Comparison of ENCODE assay signal across 23 mouse cellular contexts in the genomic region with DNA sequence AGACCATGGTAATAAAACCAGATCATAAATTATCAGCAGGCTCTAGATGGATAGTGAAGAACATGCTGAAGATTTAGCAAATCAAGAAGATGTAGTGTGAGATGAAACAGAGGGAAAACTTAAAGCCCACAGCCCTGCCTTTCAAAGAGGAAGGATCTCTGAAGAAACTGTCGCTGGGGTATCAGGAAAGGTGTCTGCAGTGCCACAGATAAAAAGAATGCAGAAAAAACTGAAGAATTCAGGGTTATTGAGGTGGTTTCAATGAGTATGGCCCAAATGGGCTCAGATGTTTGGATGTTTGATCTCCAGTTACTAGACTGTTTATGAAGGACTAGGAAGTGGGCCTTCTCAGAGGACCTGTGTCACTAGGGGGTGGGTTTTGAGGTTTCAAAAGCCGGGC. TPM values are rescaled to one million over a fixed set of nuclear protein-coding genes. Genes with fewer than 3 reads are reported as not detected.
DNase-seq lines count a peak whose midpoint lies in the region; ATAC-seq and TF ChIP-seq lines count a peak whose summit lies in the region.
"Had no signal": no experiment of that assay in that cellular context is flagged by ENCODE, and none has a peak within 500 bp of the region (broad histone marks: within the 10 kb centered on the region; RNA-seq: fewer than 3 reads in every experiment).

No protein-coding gene starts in this region.

- no peak overlapping the region for H3K4me3 ChIP-seq in heart, embryonic 11.5 days (ENCODE audit: low read depth, low read length)
- H3K4me3 ChIP-seq in ES-Bruce4 (ENCODE audit: low read depth, low read length) = no peak overlapping the region
- H3K4me3 ChIP-seq in MEL (ENCODE audit: control insufficient read depth in 1 of 2, insufficient read depth in 1 of 2, low read depth in 2 of 2, low read length in 2 of 2) = no peak overlapping the region
- H3K4me3 ChIP-seq in lung, postnatal 0 days (ENCODE audit: low read depth, low read length) = no peak overlapping the region

- H3K9me3 ChIP-seq in heart, embryonic 11.5 days (replicated peaks; ENCODE audit: control insufficient read depth, low read length) = no peaks in the 10 kb centered on the region
- H3K9me3 ChIP-seq in ES-Bruce4 (replicated peaks; ENCODE audit: control insufficient read depth, insufficient read depth, low read length, poor library complexity, severe bottlenecking) (no peaks in the 10 kb centered on the region), MEL (replicated peaks; ENCODE audit: insufficient read depth, low read length) (no peaks in the 10 kb centered on the region)
- H3K9me3 ChIP-seq in lung, postnatal 0 days (ENCODE audit: low read length) = no peaks in the 10 kb centered on the region
- H3K9me3 ChIP-seq: G1E had no signal

- TF ChIP-seq EP300 in ES-Bruce4 (IDR thresholded peaks at IDR 0.05; ENCODE audit: insufficient read depth, low read depth, low read length) (no peak), MEL (IDR thresholded peaks at IDR 0.05; ENCODE audit: low read depth in 1 of 2, low read length in 2 of 2) (peak; percentile 64 to 72)
- no peak for TF ChIP-seq EP300 in lung, postnatal 0 days (IDR thresholded peaks at IDR 0.05)

- no peak for TF ChIP-seq CTCF in ES-Bruce4 (IDR thresholded peaks at IDR 0.05; ENCODE audit: low read depth, low read length)
- no peak for TF ChIP-seq CTCF in MEL (IDR thresholded peaks at IDR 0.05 in 2 of 3, conservative IDR thresholded peaks at IDR 0.05 in 1 of 3; ENCODE audit: control insufficient read depth in 1 of 3, insufficient read depth in 1 of 3, low read depth in 2 of 3, low read length in 3 of 3, poor library complexity in 1 of 3, severe bottlenecking in 1 of 3)
- no peak for TF ChIP-seq CTCF in lung, postnatal 0 days (IDR thresholded peaks at IDR 0.05)

- TF ChIP-seq RAD21 in MEL (IDR thresholded peaks at IDR 0.05; ENCODE audit: low read depth, low read length) = no peak

- no peak overlapping the region for H3K9ac ChIP-seq in heart, embryonic 11.5 days (ENCODE audit: low read depth, low read length)
- H3K9ac ChIP-seq in ES-Bruce4 (ENCODE audit: low read depth, poor library complexity, severe bottlenecking) (no peak overlapping the region), MEL (ENCODE audit: control insufficient read depth, low read depth, low read length, poor library complexity, severe bottlenecking) (no peak overlapping the region)
- H3K9ac ChIP-seq in lung, postnatal 0 days (replicated peaks; ENCODE audit: low read depth) = no peak overlapping the region

- H3K4me1 ChIP-seq in heart, embryonic 11.5 days (ENCODE audit: control insufficient read depth, insufficient read depth, low read length) = no peaks in the 10 kb centered on the region
- H3K4me1 ChIP-seq in ES-Bruce4 (ENCODE audit: control insufficient read depth, insufficient read depth, low read length) (no peaks in the 10 kb centered on the region), MEL (ENCODE audit: control insufficient read depth in 1 of 2, insufficient read depth in 2 of 2, low read length in 2 of 2) (peaks cover 7 to 8% of the 10 kb centered on the region in 2 experiments)
- no peaks in the 10 kb centered on the region for H3K4me1 ChIP-seq in lung, postnatal 0 days (ENCODE audit: insufficient read depth, low read depth, low read length)

- no peaks in the 10 kb centered on the region for H3K36me3 ChIP-seq in heart, embryonic 11.5 days (ENCODE audit: control insufficient read depth, insufficient read depth, low read length)
- H3K36me3 ChIP-seq in ES-Bruce4 (ENCODE audit: control insufficient read depth, insufficient read depth, low read length, poor library complexity, severe bottlenecking) = no peaks in the 10 kb centered on the region
- H3K36me3 ChIP-seq in MEL (ENCODE audit: control insufficient read depth in 1 of 2, insufficient read depth in 2 of 2, low read length in 2 of 2) = peaks cover 0 to 20% of the 10 kb centered on the region in 2 experiments; a peak in 2 of 4 replicates
- no peaks in the 10 kb centered on the region for H3K36me3 ChIP-seq in lung, postnatal 0 days (ENCODE audit: insufficient read depth, low read length)
- H3K36me3 ChIP-seq: G1E had no signal

- H3K4me2 ChIP-seq in heart, embryonic 11.5 days = no peak overlapping the region
- no peak overlapping the region for H3K4me2 ChIP-seq in lung, postnatal 0 days (replicated peaks; ENCODE audit: low read depth, low read length)

- ATAC-seq in heart, embryonic 11.5 days (replicated peaks; ENCODE audit: insufficient number of reproducible peaks, low FRiP score, low TSS enrichment) = no peak
- ATAC-seq in lung, postnatal 0 days = no peak
- ATAC-seq: activated CD4-positive, CD25-positive, alpha-beta regulatory T cell, adult 4 months; CD4-positive, CD25-positive, alpha-beta regulatory T cell, adult 4 months; Patski had no signal

- no peaks in the 10 kb centered on the region for H3K27me3 ChIP-seq in heart, embryonic 11.5 days (ENCODE audit: control insufficient read depth, insufficient read depth, low read length)
- H3K27me3 ChIP-seq in ES-Bruce4 (ENCODE audit: control insufficient read depth, insufficient read depth, low read length, poor library complexity, severe bottlenecking) = no peaks in the 10 kb centered on the region
- H3K27me3 ChIP-seq in MEL (ENCODE audit: control insufficient read depth in 1 of 2, insufficient read depth in 2 of 2, low read length in 2 of 2) = no peaks in the 10 kb centered on the region
- no peaks in the 10 kb centered on the region for H3K27me3 ChIP-seq in lung, postnatal 0 days (replicated peaks; ENCODE audit: insufficient read depth, low read length)
- H3K27me3 ChIP-seq: CH12.LX, Patski had no signal

- DNase-seq in heart, adult 11 months = peak; percentile 50
- DNase-seq in MEL (ENCODE audit: low read depth, low spot score) = peak; percentile 56
- no peak for DNase-seq in lung, postnatal 0 days (ENCODE audit: low spot score)
- DNase-seq in thymus, postnatal 4 days = no peak
- DNase-seq: adrenal gland, adult 2 months; adrenal gland, adult 8-10 months; adrenal gland, postnatal 10 days; adrenal gland, postnatal 14 days; adrenal gland, postnatal 25 days; adrenal gland, postnatal 36 days; B cell, adult 2 months; cerebellum, adult 11 months; cerebellum, adult 11-12 months; cerebellum, adult 18-20 months; cerebellum, adult 2 months; cerebellum, adult 8-10 months had no signal

- TF ChIP-seq POLR2A in ES-Bruce4 (IDR thresholded peaks at IDR 0.05; ENCODE audit: insufficient read depth, low read length) (no peak), MEL (IDR thresholded peaks at IDR 0.05; ENCODE audit: control insufficient read depth in 1 of 2, insufficient read depth in 1 of 2, low read depth in 1 of 2, low read length in 2 of 2, poor library complexity in 1 of 2) (no peak)

- 72% methylated on average over 2 of the region's 2 CpGs for WGBS in heart, embryonic 11.5 days (ENCODE audit: insufficient replicate concordance)
- WGBS in lung, postnatal 0 days = 65% methylated on average over 2 of the region's 2 CpGs

- no peak overlapping the region for H3K27ac ChIP-seq in heart, embryonic 11.5 days (ENCODE audit: low read depth, low read length)
- H3K27ac ChIP-seq in ES-Bruce4 (ENCODE audit: insufficient read depth, low read length) = peak overlapping the region; percentile 28; the same call in 1 of the 2 replicates
- peak overlapping the region; percentile 31; the same call in 1 of the 2 replicates for H3K27ac ChIP-seq in MEL (ENCODE audit: control insufficient read depth, low read depth, low read length)
- no peak overlapping the region for H3K27ac ChIP-seq in lung, postnatal 0 days (ENCODE audit: low read length)

- H3K79me2 ChIP-seq in MEL (ENCODE audit: control insufficient read depth, insufficient read depth, low read length, poor library complexity) = peaks cover 3% of the 10 kb centered on the region; the same call in 1 of the 2 replicates

TF ChIP-seq in MEL, 35 proteins besides CTCF, POLR2A, EP300 and RAD21 (continues in another document):
- TF ChIP-seq BHLHE40 (IDR thresholded peaks at IDR 0.05; ENCODE audit: borderline replicate concordance, low read depth, low read length) (no peak), ETS1 (IDR thresholded peaks at IDR 0.05; ENCODE audit: low read depth, low read length) (0 out of 2 replicates have a peak, but pooled peaks have one; percentile 31), MXI1 (IDR thresholded peaks at IDR 0.05; ENCODE audit: low read depth, low read length) (no peak), NELFE (IDR thresholded peaks at IDR 0.05; ENCODE audit: low read depth, low read length) (no peak), HCFC1 (IDR thresholded peaks at IDR 0.05; ENCODE audit: low read depth, low read length) (0 out of 2 replicates have a peak, but pooled peaks have one; percentile 14), ELF1 (IDR thresholded peaks at IDR 0.05; ENCODE audit: low read depth, low read length) (no peak), USF1 (IDR thresholded peaks at IDR 0.05; ENCODE audit: low read depth, low read length) (no peak), GABPA (IDR thresholded peaks at IDR 0.05; ENCODE audit: low read depth, low read length) (no peak), TBP (IDR thresholded peaks at IDR 0.05; ENCODE audit: low read depth, low read length) (0 out of 2 replicates have a peak, but pooled peaks have one; percentile 42), TCF12 (IDR thresholded peaks at IDR 0.05; ENCODE audit: low read depth, low read length) (peak; percentile 57; the same call in 1 of the 2 replicates), E2F4 (IDR thresholded peaks at IDR 0.05; ENCODE audit: borderline replicate concordance, low read depth, low read length) (no peak), MAFK (IDR thresholded peaks at IDR 0.05; ENCODE audit: borderline replicate concordance, low read depth, low read length) (no peak), MEF2A (IDR thresholded peaks at IDR 0.05; ENCODE audit: extremely low read depth, insufficient replicate concordance, low read depth, low read length, poor library complexity, severe bottlenecking) (no peak)

RNA-seq across cellular contexts. Expression of a gene that starts 17.8 kb away (rescaled TPM):
- polyA plus RNA-seq in heart, embryonic 11.5 days (2014; fragmentation: Nextera tagmentation; extraction: Ambion mirVana) = 70.1 and 87.0 TPM in 2 replicates
- polyA plus RNA-seq in ES-Bruce4 (2011; ENCODE audit: insufficient read depth, insufficient read length, low read depth, missing spikeins) (60.9 and 72.9 TPM in 2 replicates), MEL (2012; ENCODE audit: insufficient read depth in 1 of 2, insufficient read length in 2 of 2, low read depth in 1 of 2, low replicate concordance in 2 of 2, missing spikeins in 1 of 2) (10 to 100 TPM; 62.2 to 65.5 TPM)
- total RNA-seq in MEL (2012; rRNA removed) = 35.1 and 36.3 TPM in 2 replicates
- 45.8 and 53.6 TPM in 2 replicates for polyA plus RNA-seq in lung, postnatal 0 days (2015; fragmentation: Nextera tagmentation; extraction: Ambion mirVana)

RNA-seq across cellular contexts. Expression of a gene that starts 18.2 kb away (rescaled TPM):
- polyA plus RNA-seq in heart, embryonic 11.5 days (2014; fragmentation: Nextera tagmentation; extraction: Ambion mirVana) = 6.9 and 9.3 TPM in 2 replicates
- 12.0 and 12.1 TPM in 2 replicates for polyA plus RNA-seq in ES-Bruce4 (2011; ENCODE audit: insufficient read depth, insufficient read length, low read depth, missing spikeins)
- total RNA-seq in MEL (2012; rRNA removed) = 5.0 and 5.9 TPM in 2 replicates
- polyA plus RNA-seq in MEL (2012; ENCODE audit: insufficient read depth in 1 of 2, insufficient read length in 2 of 2, low read depth in 1 of 2, low replicate concordance in 2 of 2, missing spikeins in 1 of 2) = 10 to 100 TPM in 1 of 2 experiments, 1 to 10 TPM in 1; 6.9 to 61.6 TPM
- polyA plus RNA-seq in lung, postnatal 0 days (2015; fragmentation: Nextera tagmentation; extraction: Ambion mirVana) = 3.7 and 4.1 TPM in 2 replicates

Comparison
In these comparisons a context has a peak if more than half of its experiments do, and no peak if none do; other contexts are left out.
1. DNase-seq: peak in heart, adult 11 months (single experiment) and MEL (single experiment); none in lung, postnatal 0 days (single experiment) and thymus, postnatal 4 days (single experiment).
2. H3K27ac ChIP-seq: peak in ES-Bruce4 (single experiment) and MEL (single experiment); none in heart, embryonic 11.5 days (single experiment) and lung, postnatal 0 days (single experiment).